Mouse (Mus musculus) left cerebral cortex, adult 9 months (tissue): ENCODE data around the gene Treh.

Source experiments
- DNase-seq, 2 experiments: peaks; one replicate each; pipeline ENCODE4 v3.0.0; 2022; ENCODE audit warnings: low spot score in 2 of 2

Treh gene

DNA sequence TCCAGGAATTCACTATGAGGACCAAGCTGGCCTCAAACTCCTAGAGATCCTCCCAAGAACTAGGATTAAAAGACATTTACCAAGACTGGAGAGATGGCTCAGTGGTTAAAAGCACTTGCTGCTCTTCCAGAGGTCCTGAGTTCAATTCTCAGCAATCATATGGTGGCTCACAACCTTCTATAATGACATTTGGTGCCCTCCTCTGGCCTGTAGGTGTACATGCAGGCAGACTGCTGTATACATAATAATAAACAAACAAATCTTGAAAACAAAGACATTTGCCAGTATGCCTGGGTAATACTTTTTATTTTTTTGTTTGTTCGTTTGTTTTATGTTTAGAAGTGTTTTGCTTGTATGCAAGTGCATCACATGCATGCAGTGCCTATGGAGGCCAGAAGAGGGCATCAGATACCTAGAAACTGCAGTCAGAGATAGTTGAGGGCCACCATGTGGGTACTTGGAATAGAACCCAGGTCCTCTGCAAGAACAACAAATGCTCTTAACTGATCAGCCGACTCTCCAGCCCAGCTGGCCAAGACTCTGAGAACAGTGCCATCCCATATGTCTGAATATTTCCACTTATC lies 5.3 kb downstream of the Treh start:
- no peak for DNase-seq

DNA sequence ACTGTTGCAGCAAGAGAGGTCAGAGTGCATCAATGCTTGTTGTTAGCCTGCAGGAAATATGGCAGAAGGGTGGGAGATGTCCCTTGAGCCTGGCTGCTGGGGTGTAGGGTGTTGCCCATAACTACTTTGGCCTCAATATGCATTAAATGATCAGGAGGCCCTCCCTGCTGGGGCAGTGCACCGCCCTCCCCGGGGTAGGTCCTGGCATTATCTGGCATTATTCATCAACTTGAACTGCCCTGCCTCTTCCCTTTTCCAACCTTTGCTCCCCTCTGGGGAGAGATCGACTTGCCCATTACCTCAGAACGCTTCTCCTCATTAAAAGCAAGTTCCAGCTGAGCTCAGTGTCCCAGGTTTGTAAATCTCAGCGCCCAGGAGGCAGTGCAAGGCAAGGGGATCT lies 6.5 kb downstream of the Treh start:
- DNase-seq = no peak

DNA sequence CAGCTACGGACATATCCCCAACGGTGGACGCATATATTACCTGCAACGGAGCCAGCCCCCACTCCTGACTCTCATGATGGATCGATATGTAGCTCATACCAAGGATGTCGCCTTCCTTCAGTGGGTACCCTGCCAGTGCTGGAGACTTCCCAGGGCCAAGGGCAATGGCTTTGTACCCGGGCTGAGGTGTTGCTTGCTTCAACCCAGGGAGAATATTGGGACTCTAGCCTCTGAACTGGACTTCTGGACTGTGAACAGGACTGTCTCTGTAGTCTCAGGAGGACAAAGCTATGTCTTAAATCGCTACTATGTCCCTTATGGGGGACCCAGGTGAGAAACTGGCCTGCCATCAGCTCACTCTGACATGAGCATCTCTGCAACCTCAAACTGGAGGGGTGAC lies 10.0 kb downstream of the Treh start:
- no peak for DNase-seq

DNA sequence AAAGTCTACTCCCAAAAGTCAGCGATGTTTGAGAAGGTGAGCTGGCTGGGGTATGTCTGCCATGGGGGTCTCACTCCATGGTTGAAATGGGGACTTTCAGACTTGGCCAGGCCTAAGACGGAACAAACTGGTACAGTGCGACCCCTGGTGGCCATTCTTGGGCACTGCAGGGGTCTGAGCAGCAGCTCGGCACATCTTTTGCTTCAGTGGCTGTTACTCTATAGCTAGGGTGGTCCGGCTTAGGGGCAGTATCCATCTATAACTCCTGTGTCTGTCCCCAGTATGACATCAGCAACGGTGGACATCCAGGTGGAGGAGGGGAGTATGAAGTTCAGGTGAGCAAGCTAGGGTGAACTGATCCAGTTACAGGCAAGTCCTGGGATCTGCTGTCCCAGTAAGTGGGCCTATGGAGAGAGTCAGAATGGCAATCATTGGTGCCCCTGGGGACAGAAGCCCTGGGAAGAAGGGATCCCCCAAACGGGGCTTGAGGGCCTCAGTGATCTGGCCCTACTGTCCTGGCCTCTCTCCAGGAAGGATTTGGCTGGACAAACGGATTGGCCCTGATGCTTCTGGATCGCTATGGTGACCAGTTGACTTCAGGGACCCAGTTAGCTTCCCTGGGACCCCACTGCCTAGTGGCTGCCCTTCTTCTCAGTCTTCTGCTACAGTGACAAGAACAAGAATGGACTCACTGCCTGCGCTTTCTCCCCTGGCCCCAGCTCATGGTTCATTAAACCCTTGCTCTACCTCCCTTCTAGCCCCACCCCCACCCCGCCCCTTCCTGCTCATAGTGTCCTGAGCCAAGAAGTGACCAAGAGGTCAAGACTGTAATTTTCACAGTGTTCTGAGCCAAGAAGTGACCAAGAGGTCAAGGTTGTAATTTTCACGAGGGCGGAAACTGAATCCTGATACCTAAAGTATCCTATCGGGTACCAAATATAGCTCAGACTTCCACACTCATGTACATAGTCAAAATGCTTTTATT lies 12.6 kb downstream of the Treh start:
- peak in 1 of 2 experiments; percentile 69 for DNase-seq

DNA sequence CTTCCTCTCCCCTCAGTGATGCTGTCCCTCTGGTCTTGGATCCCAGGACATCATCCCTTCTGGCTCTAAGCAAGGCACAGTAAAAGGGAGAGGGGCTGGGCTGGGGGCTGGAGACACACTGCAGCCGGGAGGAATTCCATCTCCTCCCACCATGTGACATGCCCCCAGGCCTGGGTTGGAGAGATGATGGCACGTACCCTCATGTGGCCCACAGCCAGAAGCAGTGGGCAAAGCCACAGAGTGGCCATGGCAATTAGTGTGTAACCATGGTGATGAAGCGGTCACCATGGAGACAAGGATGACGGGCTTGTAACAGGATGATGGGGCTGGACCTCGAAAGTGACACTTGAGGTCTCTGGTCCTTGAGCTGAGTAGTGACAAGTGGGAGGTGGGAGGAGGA lies 13.6 kb downstream of the Treh start:
- no peak for DNase-seq

DNA sequence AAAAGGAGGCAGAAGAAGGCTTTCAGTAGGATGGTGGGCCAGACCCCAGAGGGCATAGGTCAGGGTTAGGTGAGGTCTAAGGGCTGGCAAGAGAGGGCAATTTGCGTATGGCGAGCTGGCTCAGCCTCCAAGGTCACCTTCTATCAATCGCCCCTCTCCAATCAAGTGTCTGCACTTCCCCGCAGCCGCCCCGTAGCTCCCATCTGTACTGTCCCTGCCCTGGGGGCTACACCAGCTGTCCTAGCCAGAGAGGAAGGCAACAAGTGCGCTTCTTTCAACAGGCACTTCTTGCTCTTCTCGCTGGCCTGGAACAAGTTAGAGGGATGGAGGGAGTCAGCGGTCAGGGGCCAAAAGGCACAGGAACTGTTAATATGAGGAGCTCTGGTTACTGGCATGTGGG lies 15.0 kb downstream of the Treh start:
- no peak for DNase-seq

DNA sequence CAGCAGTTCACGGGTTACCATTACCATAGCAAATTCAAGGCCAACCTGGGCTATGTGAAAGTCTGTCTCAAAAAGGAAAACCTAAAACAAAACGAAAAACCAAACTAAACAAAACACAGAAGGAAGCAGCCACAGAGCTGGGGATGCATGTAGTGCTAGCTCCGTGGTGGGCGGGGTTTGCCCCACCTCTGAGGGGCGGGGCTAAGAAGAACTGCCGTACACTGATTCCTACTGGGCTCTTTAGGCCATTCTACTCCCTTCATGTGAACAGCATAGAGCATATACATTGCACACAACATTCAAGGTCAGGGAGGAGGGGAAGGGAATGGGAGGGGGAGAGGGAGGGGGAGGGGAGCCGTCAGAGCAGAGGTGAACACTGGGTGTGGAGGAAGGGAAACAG lies 17.6 kb downstream of the Treh start:
- DNase-seq = no peak

DNA sequence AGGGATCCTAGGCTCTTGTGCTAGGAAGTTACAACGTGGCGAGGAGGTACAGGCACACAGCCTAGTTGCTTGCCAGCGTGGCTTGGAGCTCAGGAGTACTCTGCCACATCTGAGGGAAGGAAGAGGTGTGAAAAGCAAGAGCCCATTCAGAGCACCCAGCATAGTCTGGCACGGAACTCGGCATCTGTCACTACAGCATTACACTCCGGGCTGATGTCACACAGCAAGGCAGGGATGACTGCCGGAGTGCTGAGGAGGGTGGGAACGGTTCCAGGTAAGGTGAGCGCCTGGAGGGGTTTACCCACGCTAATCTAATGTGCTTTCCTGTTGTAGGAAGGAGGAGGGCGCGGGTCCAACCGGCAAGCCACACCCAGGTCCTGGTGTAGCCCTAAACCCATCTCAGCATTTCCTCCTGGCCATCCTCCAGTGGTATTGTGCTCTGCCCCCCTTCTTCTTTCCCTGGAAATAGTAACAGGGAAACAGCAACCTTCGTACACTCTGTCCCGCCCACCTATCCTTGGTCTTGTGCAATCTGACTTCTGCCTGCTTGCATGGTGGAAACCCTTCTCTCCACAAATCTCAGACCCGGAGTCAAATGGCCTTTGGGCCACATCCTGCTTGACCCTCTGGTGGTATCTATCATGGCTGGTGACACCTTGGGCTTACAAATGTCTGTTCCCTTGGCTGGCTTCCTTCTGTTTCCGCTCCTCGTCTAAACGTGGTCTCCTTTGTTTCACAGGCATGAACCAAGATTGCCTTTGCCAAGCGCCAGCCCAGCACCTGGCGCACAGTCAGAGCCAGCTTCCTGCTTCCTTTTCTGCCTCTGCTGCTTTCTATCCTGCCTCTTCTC lies 18.9 kb downstream of the Treh start:
- DNase-seq = peak in 1 of 2 experiments; percentile 84

DNA sequence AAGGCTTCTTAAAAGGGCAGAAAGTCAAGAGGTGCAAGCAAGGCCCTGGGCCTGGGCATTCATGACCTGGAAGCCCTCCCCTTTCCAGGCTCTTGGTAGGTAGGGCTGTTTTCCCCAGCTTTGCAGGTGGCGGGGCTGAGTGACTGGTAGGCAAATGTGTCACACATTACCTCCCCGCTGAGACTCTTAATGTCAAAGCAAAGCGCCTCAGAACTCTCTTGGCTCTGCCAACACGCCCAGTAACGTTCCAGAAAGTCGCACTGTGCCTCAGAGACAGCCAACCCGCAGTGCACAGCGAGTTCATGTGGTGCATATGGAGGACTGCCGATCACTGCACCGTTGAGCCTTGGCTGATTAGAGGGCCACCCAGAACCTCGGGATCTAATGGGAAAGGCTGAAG lies 20.0 kb downstream of the Treh start:
- no peak for DNase-seq

DNA sequence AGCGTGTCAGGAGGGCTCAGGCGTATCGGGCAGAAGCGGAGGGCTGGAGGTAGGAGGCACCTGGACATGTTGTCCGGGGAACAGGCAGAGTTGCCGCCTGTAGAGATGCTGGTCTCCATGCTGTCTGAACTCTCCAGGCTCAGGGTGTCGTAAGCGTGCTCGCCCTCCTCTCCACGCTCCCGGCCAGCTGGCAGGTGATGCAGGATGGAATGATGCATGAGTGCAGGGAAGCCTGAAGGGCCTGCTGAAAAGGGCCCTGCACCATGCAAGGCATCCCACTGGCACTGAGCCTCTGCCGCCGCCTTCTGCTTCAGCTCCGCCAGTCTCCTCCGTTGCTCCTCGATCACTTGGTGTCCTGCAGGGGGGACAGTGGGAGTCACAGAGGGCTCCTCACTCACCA lies 24.8 kb downstream of the Treh start:
- no peak for DNase-seq

DNA sequence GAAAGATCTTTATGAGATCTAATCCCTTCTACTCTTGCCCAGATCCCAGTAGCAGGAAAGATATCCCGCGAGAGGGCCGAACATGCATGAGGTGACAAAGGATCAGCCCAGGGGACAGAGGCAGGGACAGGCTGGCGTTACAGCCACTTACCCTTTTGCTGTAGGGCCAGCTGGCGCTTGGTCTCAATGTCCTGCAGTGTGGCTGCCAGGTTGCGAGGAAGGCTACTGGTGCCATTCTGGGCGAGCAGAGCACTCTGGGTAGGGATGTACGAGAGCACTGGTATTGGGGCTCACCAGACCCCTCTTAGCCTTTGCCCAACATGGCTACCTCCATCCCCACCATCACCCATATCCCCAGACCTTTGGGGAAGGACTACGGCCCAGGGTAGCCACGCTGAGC lies 26.2 kb downstream of the Treh start:
- DNase-seq = no peak

DNA sequence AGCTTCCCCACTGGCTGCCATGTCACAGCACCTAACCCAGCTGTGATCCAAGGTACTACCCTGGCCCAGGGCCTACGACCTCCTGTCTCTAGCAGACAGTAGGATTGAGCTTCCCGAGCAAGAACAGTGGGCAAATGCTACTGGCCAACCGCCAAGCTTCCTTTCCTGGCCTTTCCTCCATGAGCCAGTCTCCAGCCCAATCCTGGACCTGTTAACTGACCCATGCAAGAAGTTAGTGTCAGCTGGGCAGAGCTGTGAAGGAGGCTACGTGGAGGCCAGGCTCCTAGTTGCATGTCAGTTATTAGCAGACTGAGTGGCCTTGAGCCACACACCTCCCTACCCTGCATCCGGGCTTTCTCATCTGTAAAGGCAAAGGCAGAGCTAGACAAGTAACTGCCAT lies 26.7 kb downstream of the Treh start:
- no peak for DNase-seq

DNA sequence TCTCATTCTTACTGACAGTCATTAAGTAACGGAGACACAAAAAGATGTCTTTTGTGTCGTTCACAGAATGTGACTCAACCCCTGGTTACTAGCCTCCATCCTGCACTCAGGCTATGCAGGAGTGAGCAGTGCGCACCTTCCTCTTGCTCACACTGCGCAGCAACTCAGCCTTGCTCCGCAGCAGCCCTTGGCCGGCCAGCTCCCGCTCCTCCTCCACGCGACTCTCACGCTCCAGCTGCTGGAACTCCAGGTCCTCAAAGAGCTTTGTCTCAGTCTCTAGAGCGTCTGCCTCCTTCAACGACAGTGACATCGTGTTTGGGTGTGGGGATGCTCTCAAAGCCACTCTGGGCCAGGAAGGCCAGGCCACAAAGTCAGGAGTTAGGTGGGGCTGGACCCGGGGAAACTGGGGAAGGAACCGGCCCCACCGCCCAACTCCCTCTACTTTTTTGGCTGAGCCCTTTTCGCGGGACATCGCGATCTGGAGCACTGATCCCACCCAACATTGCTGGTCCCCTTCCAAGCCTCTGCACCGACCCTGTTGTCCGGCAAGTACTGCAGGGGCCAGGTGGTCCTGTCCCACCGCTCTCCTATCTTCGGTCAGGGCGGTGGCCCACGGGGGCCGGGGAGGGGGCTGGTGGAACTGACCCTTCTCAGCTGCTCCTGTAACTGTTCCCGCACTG lies 34.9 kb downstream of the Treh start:
- no peak for DNase-seq

DNA sequence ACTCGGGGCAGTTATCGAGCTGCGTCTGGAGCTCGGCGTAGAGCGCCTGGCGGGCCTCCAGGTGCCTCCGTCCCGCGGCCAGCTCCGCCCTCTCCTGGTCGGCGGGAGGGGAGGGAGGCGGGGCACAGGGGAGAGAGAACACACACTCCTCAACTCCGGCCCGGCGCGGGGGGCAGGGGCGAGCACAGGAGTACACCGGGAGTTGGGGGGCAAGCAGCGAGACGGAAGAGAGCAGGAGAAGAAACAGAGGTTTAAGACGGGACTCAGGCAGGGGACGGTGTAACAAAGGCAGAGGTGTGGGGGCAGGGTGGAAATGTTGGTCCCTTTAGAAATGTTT lies 35.4 kb downstream of the Treh start:
- no peak for DNase-seq

DNA sequence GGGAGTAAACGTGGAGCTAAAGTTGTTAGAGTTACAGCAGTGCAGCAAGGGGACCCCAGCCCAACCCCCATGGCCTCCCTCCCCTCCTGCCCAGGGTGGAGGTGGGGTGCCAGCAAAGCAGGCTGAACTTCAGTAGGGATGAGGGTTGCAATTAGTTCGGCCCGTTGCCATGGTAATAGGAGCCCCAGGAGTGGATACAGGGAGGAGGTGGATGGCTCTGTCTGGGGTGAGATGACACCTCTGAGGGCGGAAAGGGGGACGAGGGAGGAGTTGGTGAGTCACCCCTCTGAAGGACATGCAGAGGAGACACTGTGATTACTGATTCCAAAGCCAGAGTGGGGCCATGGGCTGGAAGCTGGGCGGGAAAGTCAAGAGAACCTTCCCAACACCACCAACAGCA lies 35.9 kb downstream of the Treh start:
- DNase-seq = peak in 1 of 2 experiments; percentile 77

DNA sequence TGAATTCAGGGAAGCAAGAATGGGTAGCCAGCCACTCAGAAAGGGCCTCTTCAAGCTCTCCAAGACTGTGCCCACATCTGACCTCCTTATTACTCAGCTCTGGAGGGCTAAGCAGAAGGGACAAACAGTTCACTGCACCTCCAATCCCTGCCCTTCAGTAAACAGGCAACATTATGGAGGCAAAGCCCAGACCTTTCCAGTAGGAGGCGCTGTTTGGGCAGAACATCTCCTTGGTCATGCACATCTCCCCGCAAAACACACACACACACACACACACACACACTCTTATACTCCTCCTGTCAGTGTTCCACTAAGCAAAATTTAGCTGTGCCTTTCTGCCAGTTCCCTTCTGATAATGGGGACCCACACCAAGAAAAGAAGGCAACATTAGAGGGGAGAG lies 36.6 kb downstream of the Treh start:
- DNase-seq = no peak

DNA sequence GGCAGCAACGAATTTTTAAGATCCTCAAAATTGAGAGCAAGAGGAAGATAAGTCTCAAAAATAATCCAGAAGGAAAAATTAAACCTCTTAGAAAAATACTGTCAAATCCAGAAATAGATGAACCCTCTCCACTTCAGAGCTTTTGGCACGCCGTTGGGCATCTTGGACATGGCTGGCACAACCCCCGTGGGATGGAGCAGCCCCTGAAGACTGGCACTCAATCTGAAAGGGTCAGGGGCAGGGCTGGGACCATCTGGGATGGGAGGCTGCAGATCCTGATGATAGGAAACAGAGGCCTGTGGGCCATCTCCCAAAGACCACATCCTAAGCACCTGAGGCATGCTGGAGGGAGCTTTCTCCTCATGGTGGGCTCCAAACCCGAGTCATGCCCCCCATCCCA lies 37.2 kb downstream of the Treh start:
- DNase-seq = no peak

DNA sequence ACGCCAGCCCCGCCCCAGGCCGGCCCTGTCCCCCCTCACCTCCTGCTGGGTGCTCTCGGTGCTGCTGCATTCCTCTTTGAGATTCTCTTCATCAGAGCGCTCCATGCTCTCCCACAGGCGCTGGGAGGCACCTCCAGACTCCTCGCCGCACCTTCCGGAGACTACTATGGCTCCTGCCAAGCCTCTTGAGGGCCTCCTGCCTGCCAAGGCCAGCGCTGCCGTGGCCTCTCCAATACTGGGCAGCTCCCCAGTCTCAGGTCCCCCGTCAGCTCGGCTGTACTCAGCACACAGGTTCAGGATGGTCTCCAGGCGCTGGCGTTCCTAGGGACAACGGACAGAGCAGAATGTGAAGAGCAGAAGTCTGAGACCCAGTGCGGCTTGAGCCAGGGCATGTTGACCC lies 38.6 kb downstream of the Treh start:
- no peak for DNase-seq

DNA sequence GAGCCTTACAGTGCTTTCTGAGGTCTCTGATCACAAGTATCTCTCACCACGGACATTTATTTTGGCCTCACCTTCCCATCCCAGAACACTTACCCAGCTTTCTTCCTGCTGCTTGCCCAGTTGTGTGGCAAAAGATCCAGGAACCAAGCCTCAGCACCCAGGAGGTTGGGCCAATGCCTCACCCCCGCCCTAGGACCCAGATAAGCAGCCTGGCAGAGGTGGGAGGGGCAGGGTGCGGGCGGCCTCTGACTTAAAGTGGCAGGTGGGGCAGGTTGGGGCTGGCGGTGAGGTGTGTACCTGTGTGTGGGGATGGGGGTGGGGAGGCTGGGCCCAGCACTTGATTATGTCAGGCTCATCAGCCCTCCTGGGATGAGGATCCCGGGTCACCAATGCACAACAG lies 40.0 kb downstream of the Treh start:
- no peak for DNase-seq

DNA sequence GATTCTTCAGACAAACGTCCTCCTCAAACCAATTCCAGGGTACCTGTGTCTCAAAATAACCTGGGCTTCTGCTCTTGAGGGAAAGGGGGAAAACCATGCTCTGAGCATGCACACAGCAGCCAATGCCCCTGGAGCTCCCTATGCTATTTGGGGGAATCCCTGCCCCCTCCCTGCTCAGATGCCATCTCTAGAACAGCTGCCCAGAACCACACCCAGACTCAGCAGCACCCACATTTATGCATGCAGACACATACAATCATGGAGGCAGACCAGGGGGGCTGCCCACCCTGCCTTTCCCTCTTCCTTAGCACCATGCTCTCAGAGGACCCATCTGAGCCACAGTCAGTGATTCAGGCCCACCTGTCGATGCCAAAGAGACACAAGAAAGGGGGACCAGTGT lies 40.5 kb downstream of the Treh start:
- DNase-seq = no peak

DNA sequence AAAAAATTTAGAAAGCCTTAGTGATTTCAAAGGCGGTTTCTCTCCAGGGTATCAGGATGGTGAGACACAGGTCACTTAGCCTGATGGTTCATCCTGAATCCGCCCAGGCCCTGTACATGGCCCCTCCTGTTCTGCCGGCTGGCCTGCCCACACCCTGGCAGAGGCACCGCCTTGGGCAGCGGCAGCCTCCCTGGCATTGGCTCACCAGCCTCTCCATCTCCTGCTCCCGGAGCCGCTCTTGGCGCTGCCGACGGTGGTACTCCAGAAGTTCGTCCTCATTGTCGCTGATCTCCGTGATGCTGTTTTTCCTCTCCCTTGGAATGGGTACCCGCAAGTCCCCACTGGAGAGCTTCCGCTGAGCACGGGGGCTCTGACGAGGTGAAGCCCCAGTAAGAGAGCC lies 42.1 kb downstream of the Treh start:
- no peak for DNase-seq
